11 mouse cellular contexts compared by ENCODE assay signal in the genomic region with DNA sequence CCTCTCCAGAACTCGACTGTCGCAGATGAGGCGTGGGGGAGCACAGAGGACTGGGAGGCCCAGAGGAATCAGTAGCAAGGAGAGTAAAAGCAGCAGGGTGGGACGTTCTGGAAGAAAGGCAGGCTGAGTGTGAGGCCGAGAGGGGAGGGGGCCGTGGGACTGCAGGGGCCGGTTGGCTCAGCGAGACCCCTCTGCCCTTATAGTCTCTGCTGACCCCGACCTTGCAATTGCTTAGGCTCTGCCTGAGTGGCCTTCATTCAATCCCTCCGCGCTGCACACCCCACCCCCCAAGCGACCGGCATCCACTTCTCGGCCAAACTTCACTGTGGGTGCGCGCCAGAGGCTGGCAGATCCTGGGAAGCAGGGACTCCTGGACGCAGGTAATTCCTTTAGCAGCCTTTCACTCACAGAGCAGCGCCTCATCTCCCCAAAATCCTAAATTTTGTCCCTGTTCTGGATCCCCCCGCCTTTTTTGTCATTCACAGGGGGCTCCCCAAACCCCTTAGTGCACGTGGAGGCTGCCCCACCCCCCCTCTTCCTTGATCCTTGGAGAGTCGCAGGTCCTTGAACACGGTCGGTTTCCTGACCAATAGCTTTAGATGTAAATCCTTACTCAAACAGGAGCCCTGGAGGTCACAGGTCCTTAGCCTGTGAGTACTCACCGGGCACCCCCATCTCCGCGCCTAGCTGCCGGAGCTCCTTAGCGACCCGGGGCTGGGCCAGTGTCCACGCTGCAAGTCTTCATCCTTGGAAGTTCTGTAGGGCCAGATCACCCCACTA. TPM values are rescaled to one million over a fixed set of nuclear protein-coding genes. Genes with fewer than 3 reads are reported as not detected.
A peak's percentile ranks its signal among the peaks of the same experiment; 100 is the strongest.
DNase-seq lines count a peak whose midpoint lies in the region; ATAC-seq and TF ChIP-seq lines count a peak whose summit lies in the region.
"Had no signal": no experiment of that assay in that cellular context is flagged by ENCODE, and none has a peak within 500 bp of the region (broad histone marks: within the 10 kb centered on the region; RNA-seq: fewer than 3 reads in every experiment).

No protein-coding gene starts in this region.

- H3K36me3 ChIP-seq in ES-E14 (ENCODE audit: control insufficient read depth, insufficient read depth, low read length, poor library complexity, severe bottlenecking): no peaks in the 10 kb centered on the region
- no peaks in the 10 kb centered on the region for H3K36me3 ChIP-seq in hindbrain, embryonic 15.5 days
- H3K36me3 ChIP-seq in midbrain, embryonic 12.5 days: no peaks in the 10 kb centered on the region

- ATAC-seq in hindbrain, embryonic 15.5 days (ENCODE audit: low FRiP score, low read depth): no peak
- ATAC-seq in midbrain, embryonic 12.5 days (ENCODE audit: low FRiP score, low read depth): no peak

- no peak overlapping the region for H3K27ac ChIP-seq in ES-E14 (ENCODE audit: insufficient read depth, low read depth, low read length, poor library complexity, severe bottlenecking)
- H3K27ac ChIP-seq in hindbrain, embryonic 15.5 days (replicated peaks): no peak overlapping the region
- H3K27ac ChIP-seq in midbrain, embryonic 12.5 days (replicated peaks): no peak overlapping the region

- H3K9ac ChIP-seq in ES-E14 (ENCODE audit: insufficient read depth, low read depth, low read length, poor library complexity, severe bottlenecking): peak overlapping the region; percentile 39
- H3K9ac ChIP-seq in hindbrain, embryonic 15.5 days: no peak overlapping the region
- peak overlapping the region; percentile 54 for H3K9ac ChIP-seq in midbrain, embryonic 12.5 days (replicated peaks)

- H3K4me3 ChIP-seq in ES-E14 (ENCODE audit: insufficient read depth in 1 of 2, low read depth in 1 of 2, low read length in 2 of 2, poor library complexity in 1 of 2, severe bottlenecking in 1 of 2): peak overlapping the region; percentile 56 to 57
- peak overlapping the region; percentile 18; the same call in 1 of the 2 replicates for H3K4me3 ChIP-seq in hindbrain, embryonic 15.5 days
- peak overlapping the region; percentile 36 for H3K4me3 ChIP-seq in midbrain, embryonic 12.5 days

- in situ Hi-C loops in ES-E14 (cut with MboI; ENCODE audit: low sequenced_read_pairs in 2 of 2, unreplicated experiment in 2 of 2): no loop called here

- H3K9me3 ChIP-seq in ES-E14 (ENCODE audit: control insufficient read depth, insufficient read depth, low read depth, low read length): no peaks in the 10 kb centered on the region
- no peaks in the 10 kb centered on the region for H3K9me3 ChIP-seq in hindbrain, embryonic 15.5 days
- no peaks in the 10 kb centered on the region for H3K9me3 ChIP-seq in midbrain, embryonic 12.5 days

- WGBS in hindbrain, embryonic 15.5 days: 3% methylated on average over 30 of the region's 30 CpGs
- WGBS in midbrain, embryonic 12.5 days: 1% methylated on average over 30 of the region's 30 CpGs

- peaks cover 0 to 3% of the 10 kb centered on the region in 2 experiments; a peak in 2 of 4 replicates for H3K4me1 ChIP-seq in ES-E14 (ENCODE audit: control insufficient read depth in 2 of 2, insufficient read depth in 2 of 2, low read length in 2 of 2, poor library complexity in 1 of 2)
- peaks cover 9% of the 10 kb centered on the region for H3K4me1 ChIP-seq in hindbrain, embryonic 15.5 days (replicated peaks)
- H3K4me1 ChIP-seq in midbrain, embryonic 12.5 days: peaks cover 15% of the 10 kb centered on the region

- H3K27me3 ChIP-seq in hindbrain, embryonic 15.5 days: no peaks in the 10 kb centered on the region
- H3K27me3 ChIP-seq in midbrain, embryonic 12.5 days: peaks cover 24% of the 10 kb centered on the region

- H3K4me2 ChIP-seq in hindbrain, embryonic 15.5 days: peak overlapping the region; percentile 50
- H3K4me2 ChIP-seq in midbrain, embryonic 12.5 days (replicated peaks): peak overlapping the region; percentile 63

- DNase-seq in ES-E14 (ENCODE audit: low read depth, low spot score): no peak
- peak; percentile 53 for DNase-seq in embryo, embryonic 10.5 days (ENCODE audit: low spot score)
- DNase-seq in urinary bladder, postnatal 14 days (ENCODE audit: low spot score): no peak
- DNase-seq in frontal cortex, postnatal 36 days (ENCODE audit: low spot score in 2 of 2): no peak
- DNase-seq in adrenal gland, postnatal 4 days (ENCODE audit: low spot score in 2 of 2): no peak
- DNase-seq: kidney, postnatal 25 days had no signal

TF ChIP-seq in ES-E14, 5 proteins besides CTCF, POLR2A, EP300 and RAD21:
- no peak for TF ChIP-seq MAFK (IDR thresholded peaks at IDR 0.05; ENCODE audit: insufficient read depth, low read depth, low read length)
- no peak for TF ChIP-seq ZC3H11A (IDR thresholded peaks at IDR 0.05; ENCODE audit: borderline replicate concordance, low read depth, low read length)
- no peak for TF ChIP-seq CHD2 (IDR thresholded peaks at IDR 0.05; ENCODE audit: low read depth, low read length)
- no peak for TF ChIP-seq ZNF384 (IDR thresholded peaks at IDR 0.05; ENCODE audit: low read depth, low read length)
- no peak for TF ChIP-seq HCFC1 (IDR thresholded peaks at IDR 0.05; ENCODE audit: borderline replicate concordance, insufficient read depth, low read length)
TF ChIP-seq in ES-E14: peak in this region for 0.

RNA-seq across cellular contexts. Expression of gene Zan, which starts 8.4 kb away (rescaled TPM):
- total RNA-seq in ES-E14 (2012; rRNA removed): 0.95 and 2.6 TPM in 2 replicates
- 0.18 TPM in 2 replicates for polyA plus RNA-seq in hindbrain, embryonic 15.5 days (2015; fragmentation: Nextera tagmentation; extraction: Ambion mirVana)
- 0.03 TPM in 1 of 2 replicates, not detected in the other for polyA plus RNA-seq in midbrain, embryonic 12.5 days (2016; fragmentation: Nextera tagmentation; extraction: Ambion mirVana)
- under 1 TPM; 0.20 to 0.36 TPM for total RNA-seq in adrenal gland, postnatal 4 days (2021)
- total RNA-seq: neutrophil, adult 5-6 weeks had no signal

RNA-seq across cellular contexts. Expression of gene Pop7, which starts 17.1 kb away (rescaled TPM):
- total RNA-seq in ES-E14 (2012; rRNA removed): 35.7 and 41.7 TPM in 2 replicates
- polyA plus RNA-seq in hindbrain, embryonic 15.5 days (2015; fragmentation: Nextera tagmentation; extraction: Ambion mirVana): 81.0 and 81.8 TPM in 2 replicates
- 58.0 and 58.1 TPM in 2 replicates for polyA plus RNA-seq in midbrain, embryonic 12.5 days (2016; fragmentation: Nextera tagmentation; extraction: Ambion mirVana)
- 10 to 100 TPM; 26.5 to 26.9 TPM for total RNA-seq in adrenal gland, postnatal 4 days (2021)

RNA-seq across cellular contexts. Expression of gene Gigyf1, which starts 33.1 kb away (rescaled TPM):
- total RNA-seq in ES-E14 (2012; rRNA removed): 24.7 and 40.3 TPM in 2 replicates
- 16.4 and 18.4 TPM in 2 replicates for polyA plus RNA-seq in hindbrain, embryonic 15.5 days (2015; fragmentation: Nextera tagmentation; extraction: Ambion mirVana)
- 20.5 and 21.1 TPM in 2 replicates for polyA plus RNA-seq in midbrain, embryonic 12.5 days (2016; fragmentation: Nextera tagmentation; extraction: Ambion mirVana)
- 10 to 100 TPM; 65.1 to 69.2 TPM for total RNA-seq in adrenal gland, postnatal 4 days (2021)

RNA-seq across cellular contexts. Expression of gene Epo, which starts 47.8 kb away (rescaled TPM):
- total RNA-seq in ES-E14 (2012; rRNA removed): 0.36 and 0.48 TPM in 2 replicates
- polyA plus RNA-seq in hindbrain, embryonic 15.5 days (2015; fragmentation: Nextera tagmentation; extraction: Ambion mirVana): not detected in 2 replicates
- polyA plus RNA-seq in midbrain, embryonic 12.5 days (2016; fragmentation: Nextera tagmentation; extraction: Ambion mirVana): 0.34 TPM in 1 of 2 replicates, not detected in the other
- total RNA-seq in adrenal gland, postnatal 4 days (2021): not detected
- total RNA-seq: common myeloid progenitor, adult 5-6 weeks; neutrophil, adult 5-6 weeks had no signal
- polyA plus RNA-seq: urinary bladder, adult 2 months had no signal

RNA-seq across cellular contexts. Expression of gene Gnb2, which starts 48.0 kb away (rescaled TPM):
- total RNA-seq in ES-E14 (2012; rRNA removed): 259 and 297 TPM in 2 replicates
- 516 and 544 TPM in 2 replicates for polyA plus RNA-seq in hindbrain, embryonic 15.5 days (2015; fragmentation: Nextera tagmentation; extraction: Ambion mirVana)
- 464 and 467 TPM in 2 replicates for polyA plus RNA-seq in midbrain, embryonic 12.5 days (2016; fragmentation: Nextera tagmentation; extraction: Ambion mirVana)
- total RNA-seq in adrenal gland, postnatal 4 days (2021): 100 to 1,000 TPM; 771 to 773 TPM
